ENCODE assay signal across 11 mouse cellular contexts in genomic region chr9:61549692-61550241, GRCm38 (mm10).
DNase-seq lines count a peak whose midpoint lies in the region; ATAC-seq and TF ChIP-seq lines count a peak whose summit lies in the region.
"Had no signal": no experiment of that assay in that cellular context is flagged by ENCODE, and none has a peak within 500 bp of the region (broad histone marks: within the 10 kb centered on the region; RNA-seq: fewer than 3 reads in every experiment).

No protein-coding gene starts in this region.

- no peak overlapping the region for H3K4me3 ChIP-seq in cortical plate, adult 2 months (ENCODE audit: insufficient read depth, low read length)
- no peak overlapping the region for H3K4me3 ChIP-seq in embryonic facial prominence, embryonic 15.5 days (replicated peaks)
- no peak overlapping the region for H3K4me3 ChIP-seq in hindbrain, postnatal 0 days (ENCODE audit: low read length)
- H3K4me3 ChIP-seq in midbrain, embryonic 14.5 days (replicated peaks; ENCODE audit: low read depth, low read length), result no peak overlapping the region
- H3K4me3 ChIP-seq: liver, embryonic 12.5 days; megakaryocyte, embryonic 14.5 days had no signal

- 0 out of 2 replicates have a peak, but pooled peaks have one; percentile 57 for ATAC-seq in embryonic facial prominence, embryonic 15.5 days (ENCODE audit: insufficient number of reproducible peaks, low FRiP score, low TSS enrichment, low read depth)
- ATAC-seq in hindbrain, postnatal 0 days, result peak; percentile 92
- ATAC-seq in midbrain, embryonic 14.5 days (ENCODE audit: low FRiP score, low TSS enrichment), result peak; percentile 46; the same call in 1 of the 2 replicates
- ATAC-seq in monocyte, adult 5-6 weeks (replicated peaks; ENCODE audit: insufficient number of reproducible peaks, low FRiP score, low TSS enrichment, poor library complexity, severe bottlenecking), result no peak
- ATAC-seq: liver, embryonic 12.5 days had no signal

- no peaks in the 10 kb centered on the region for H3K36me3 ChIP-seq in embryonic facial prominence, embryonic 15.5 days
- H3K36me3 ChIP-seq in hindbrain, postnatal 0 days (ENCODE audit: insufficient read depth, low read length), result no peaks in the 10 kb centered on the region
- H3K36me3 ChIP-seq in midbrain, embryonic 14.5 days (ENCODE audit: control insufficient read depth, insufficient read depth, low read length), result no peaks in the 10 kb centered on the region
- H3K36me3 ChIP-seq: liver, embryonic 12.5 days had no signal

- no peaks in the 10 kb centered on the region for H3K9me3 ChIP-seq in embryonic facial prominence, embryonic 15.5 days (replicated peaks)
- no peaks in the 10 kb centered on the region for H3K9me3 ChIP-seq in hindbrain, postnatal 0 days (ENCODE audit: low read length)
- no peaks in the 10 kb centered on the region for H3K9me3 ChIP-seq in midbrain, embryonic 14.5 days (ENCODE audit: control insufficient read depth, low read length)
- H3K9me3 ChIP-seq: liver, embryonic 12.5 days had no signal

- no peak for TF ChIP-seq CTCF in cortical plate, adult 2 months (IDR thresholded peaks at IDR 0.05; ENCODE audit: extremely low read depth, insufficient read depth, low read length)
- no peak for TF ChIP-seq CTCF in hindbrain, postnatal 0 days (IDR thresholded peaks at IDR 0.05; ENCODE audit: low read depth)

- 35% methylated on average over 5 of the region's 5 CpGs for WGBS in embryonic facial prominence, embryonic 15.5 days
- WGBS in hindbrain, postnatal 0 days, result 11% methylated on average over 5 of the region's 5 CpGs
- 15% methylated on average over 5 of the region's 5 CpGs for WGBS in midbrain, embryonic 14.5 days

- TF ChIP-seq POLR2A in cortical plate, adult 2 months (IDR thresholded peaks at IDR 0.05; ENCODE audit: extremely low read depth, insufficient read depth, low read length), result no peak

- H3K4me2 ChIP-seq in embryonic facial prominence, embryonic 15.5 days (replicated peaks), result no peak overlapping the region
- H3K4me2 ChIP-seq in hindbrain, postnatal 0 days (ENCODE audit: low read depth, low read length), result no peak overlapping the region
- no peak overlapping the region for H3K4me2 ChIP-seq in midbrain, embryonic 14.5 days (ENCODE audit: low read length)
- H3K4me2 ChIP-seq: liver, embryonic 12.5 days had no signal

- H3K4me1 ChIP-seq in cortical plate, adult 2 months (ENCODE audit: control insufficient read depth, insufficient read depth, low read length), result no peaks in the 10 kb centered on the region
- no peaks in the 10 kb centered on the region for H3K4me1 ChIP-seq in embryonic facial prominence, embryonic 15.5 days
- no peaks in the 10 kb centered on the region for H3K4me1 ChIP-seq in hindbrain, postnatal 0 days (ENCODE audit: insufficient read depth, low read length)
- H3K4me1 ChIP-seq in midbrain, embryonic 14.5 days (ENCODE audit: control insufficient read depth, insufficient read depth, low read length), result peaks cover 8% of the 10 kb centered on the region
- H3K4me1 ChIP-seq: liver, embryonic 12.5 days; megakaryocyte, embryonic 14.5 days had no signal

- H3K27ac ChIP-seq in cortical plate, adult 2 months (ENCODE audit: insufficient read depth, low read length), result peak overlapping the region; percentile 40; the same call in 1 of the 2 replicates
- no peak overlapping the region for H3K27ac ChIP-seq in embryonic facial prominence, embryonic 15.5 days (replicated peaks)
- H3K27ac ChIP-seq in hindbrain, postnatal 0 days, result 0 out of 2 replicates have a peak overlapping the region, but pooled peaks have one; percentile 45
- H3K27ac ChIP-seq in midbrain, embryonic 14.5 days (replicated peaks; ENCODE audit: low read depth, low read length), result no peak overlapping the region
- H3K27ac ChIP-seq: liver, embryonic 12.5 days had no signal

- H3K9ac ChIP-seq in embryonic facial prominence, embryonic 15.5 days, result no peak overlapping the region
- H3K9ac ChIP-seq in hindbrain, postnatal 0 days (replicated peaks; ENCODE audit: low read length), result no peak overlapping the region
- no peak overlapping the region for H3K9ac ChIP-seq in midbrain, embryonic 14.5 days (replicated peaks; ENCODE audit: low read length)
- H3K9ac ChIP-seq: liver, embryonic 12.5 days had no signal

- peak; percentile 63 for DNase-seq in hindbrain, postnatal 0 days (ENCODE audit: low spot score)
- peak; percentile 54 for DNase-seq in midbrain, embryonic 14.5 days
- DNase-seq in urinary bladder, postnatal 14 days (ENCODE audit: low spot score), result no peak
- no peak for DNase-seq in gastrocnemius, postnatal 25 days
- DNase-seq: kidney, postnatal 14 days; thymus, postnatal 4 days had no signal

- no peaks in the 10 kb centered on the region for H3K27me3 ChIP-seq in embryonic facial prominence, embryonic 15.5 days
- no peaks in the 10 kb centered on the region for H3K27me3 ChIP-seq in hindbrain, postnatal 0 days (ENCODE audit: insufficient read depth, low read length)
- no peaks in the 10 kb centered on the region for H3K27me3 ChIP-seq in midbrain, embryonic 14.5 days (ENCODE audit: control insufficient read depth, insufficient read depth, low read length)
- H3K27me3 ChIP-seq: liver, embryonic 12.5 days had no signal

Comparison
In these comparisons a context has a peak if more than half of its experiments do, and no peak if none do; other contexts are left out.
1. H3K27ac ChIP-seq: peak in cortical plate, adult 2 months (single experiment) and hindbrain, postnatal 0 days (single experiment); none in embryonic facial prominence, embryonic 15.5 days (single experiment) and midbrain, embryonic 14.5 days (single experiment).
2. DNase-seq: peak in hindbrain, postnatal 0 days (single experiment) and midbrain, embryonic 14.5 days (single experiment); none in urinary bladder, postnatal 14 days (single experiment) and gastrocnemius, postnatal 25 days (single experiment).